Mouse (Mus musculus) ES-Bruce4 (cell line): ENCODE results near the gene Abcc8.

Source experiments
- CTCF ChIP-seq: IDR thresholded peaks from one replicate; pipeline ENCODE4 v1.8.1; 2011; ENCODE audit warnings: low read depth, low read length
- EP300 ChIP-seq: IDR thresholded peaks from 2 replicates; pipeline ENCODE4 v1.6.1; 2011; ENCODE audit warnings: low read depth, low read length; ENCODE audit not compliant: insufficient read depth
- POLR2A ChIP-seq: IDR thresholded peaks from one replicate; pipeline ENCODE4 v1.8.1; 2011; ENCODE audit warnings: low read length; ENCODE audit not compliant: insufficient read depth

DNA sequence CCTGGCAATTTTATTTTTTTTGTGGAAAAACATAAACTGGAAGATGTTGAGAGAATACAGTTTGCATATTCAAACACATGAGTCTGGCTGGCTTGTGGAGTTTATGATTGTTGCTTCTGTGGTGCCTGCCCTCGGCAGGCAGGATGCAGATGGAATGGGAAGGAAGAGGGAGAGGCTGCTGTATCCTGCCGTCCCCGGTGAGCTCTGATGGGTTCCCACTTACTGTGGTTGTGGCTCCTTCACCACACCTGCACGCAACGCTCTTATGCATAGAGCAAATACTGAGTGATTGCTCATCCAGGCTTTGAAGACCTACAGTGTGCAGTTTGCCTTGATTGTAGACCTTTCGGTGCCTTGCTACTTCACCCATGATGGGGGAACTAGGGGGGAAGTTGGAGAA lies 91.6 kb downstream of the Abcc8 start:
- no peak for TF ChIP-seq CTCF
- no peak for TF ChIP-seq EP300
- no peak for TF ChIP-seq POLR2A
